ENCODE assay signal across 8 mouse cellular contexts in genomic region chr14:62761036-62761881, GRCm38 (mm10). TPM values are rescaled to one million over a fixed set of nuclear protein-coding genes. Genes with fewer than 3 reads are reported as not detected.
DNase-seq lines count a peak whose midpoint lies in the region; ATAC-seq and TF ChIP-seq lines count a peak whose summit lies in the region.

Gene Ints6, minus strand, starts transcription at chr14:62761169.

- no peaks in the 10 kb centered on the region for H3K27me3 ChIP-seq in megakaryocyte, embryonic 14.5 days (replicated peaks)

- peak within 1 kb of the TSS; percentile 94 for H3K27ac ChIP-seq in cortical plate, adult 2 months (ENCODE audit: insufficient read depth, low read length)

- H3K36me3 ChIP-seq in megakaryocyte, embryonic 14.5 days (replicated peaks; ENCODE audit: low read length): peaks cover 28% of the 10 kb centered on the region

- H3K4me1 ChIP-seq in cortical plate, adult 2 months (ENCODE audit: control insufficient read depth, insufficient read depth, low read length): no peaks in the 10 kb centered on the region
- H3K4me1 ChIP-seq in megakaryocyte, embryonic 14.5 days: peaks cover 37% of the 10 kb centered on the region

- peak; percentile 99 for DNase-seq in gastrocnemius, adult 8-10 months (ENCODE audit: low spot score in 2 of 2)
- peak; percentile 97 for DNase-seq in hindlimb bud, embryonic 11.5 days (ENCODE audit: extremely low spot score, low read depth, low spot score)
- DNase-seq in left cerebral cortex, adult 8-10 months (ENCODE audit: low spot score in 2 of 2): peak; percentile 98 to 100
- peak; percentile 99 to 100 for DNase-seq in right cerebral cortex, postnatal 10 days (ENCODE audit: low spot score in 2 of 2)
- peak; percentile 92 for DNase-seq in urinary bladder, postnatal 25 days (ENCODE audit: low spot score)

- TF ChIP-seq CTCF in cortical plate, adult 2 months (IDR thresholded peaks at IDR 0.05; ENCODE audit: extremely low read depth, insufficient read depth, low read length): no peak

- peak; percentile 90 for ATAC-seq in activated CD4-positive, CD25-positive, alpha-beta regulatory T cell, adult 4 months

- peak within 1 kb of the TSS; percentile 91 for H3K4me3 ChIP-seq in cortical plate, adult 2 months (ENCODE audit: insufficient read depth, low read length)
- H3K4me3 ChIP-seq in megakaryocyte, embryonic 14.5 days (replicated peaks): peak within 1 kb of the TSS; percentile 99

- H3K9me3 ChIP-seq in megakaryocyte, embryonic 14.5 days: no peaks in the 10 kb centered on the region

- peak; percentile 100 for TF ChIP-seq POLR2A in cortical plate, adult 2 months (IDR thresholded peaks at IDR 0.05; ENCODE audit: extremely low read depth, insufficient read depth, low read length)

RNA-seq across cellular contexts. Expression of gene Ints6, which starts in this region (rescaled TPM):
- 10 to 100 TPM; 14.9 to 20.7 TPM for polyA plus RNA-seq in activated CD4-positive, CD25-positive, alpha-beta regulatory T cell, adult 4 months (2017; shearing (Covaris generic))
- 13.7 and 20.2 TPM in 2 replicates for polyA plus RNA-seq in cortical plate, adult 2 months (2012; rRNA removed)
- 10 to 100 TPM; 11.3 to 16.8 (median 15.4) TPM for total RNA-seq in gastrocnemius, adult 8-10 months (2022)
- 10 to 100 TPM; 31.2 to 45.7 (median 41.1) TPM for total RNA-seq in left cerebral cortex, adult 8-10 months (2022)
- 3.7 and 19.1 TPM in 2 replicates for polyA plus RNA-seq in megakaryocyte, embryonic 14.5 days (2012; ENCODE audit: insufficient read depth, low replicate concordance)

Comparison
In these comparisons a context has a peak if more than half of its experiments do, and no peak if none do; other contexts are left out.
1. Peak in every context shown above with its lines: DNase-seq, ATAC-seq, H3K4me3 ChIP-seq and H3K27ac ChIP-seq.